Mouse (Mus musculus) E14TG2a.4 (cell line): ENCODE results near the gene Acaa1a.

ENCODE experiments used
- CTCF ChIP-seq: conservative IDR thresholded peaks from 2 replicates; pipeline ENCODE4 v1.5.1; 2014; ENCODE audit warnings: low read length
- NANOG ChIP-seq: IDR thresholded peaks from 2 replicates; pipeline ENCODE4 v1.6.1; 2014; ENCODE audit warnings: borderline replicate concordance, low read length, mixed read lengths
- POU5F1 ChIP-seq: IDR thresholded peaks from 2 replicates; pipeline ENCODE4 v1.6.1; 2014; ENCODE audit warnings: low read length, borderline replicate concordance

GRCm38 (mm10) chr9:119318891-119319290, 20.6 kb upstream of the Acaa1a start:
- no peak for TF ChIP-seq NANOG
- no peak for TF ChIP-seq CTCF
- TF ChIP-seq POU5F1 = no peak
